Comparison of ENCODE assay signal across 8 mouse cellular contexts in the genomic region with DNA sequence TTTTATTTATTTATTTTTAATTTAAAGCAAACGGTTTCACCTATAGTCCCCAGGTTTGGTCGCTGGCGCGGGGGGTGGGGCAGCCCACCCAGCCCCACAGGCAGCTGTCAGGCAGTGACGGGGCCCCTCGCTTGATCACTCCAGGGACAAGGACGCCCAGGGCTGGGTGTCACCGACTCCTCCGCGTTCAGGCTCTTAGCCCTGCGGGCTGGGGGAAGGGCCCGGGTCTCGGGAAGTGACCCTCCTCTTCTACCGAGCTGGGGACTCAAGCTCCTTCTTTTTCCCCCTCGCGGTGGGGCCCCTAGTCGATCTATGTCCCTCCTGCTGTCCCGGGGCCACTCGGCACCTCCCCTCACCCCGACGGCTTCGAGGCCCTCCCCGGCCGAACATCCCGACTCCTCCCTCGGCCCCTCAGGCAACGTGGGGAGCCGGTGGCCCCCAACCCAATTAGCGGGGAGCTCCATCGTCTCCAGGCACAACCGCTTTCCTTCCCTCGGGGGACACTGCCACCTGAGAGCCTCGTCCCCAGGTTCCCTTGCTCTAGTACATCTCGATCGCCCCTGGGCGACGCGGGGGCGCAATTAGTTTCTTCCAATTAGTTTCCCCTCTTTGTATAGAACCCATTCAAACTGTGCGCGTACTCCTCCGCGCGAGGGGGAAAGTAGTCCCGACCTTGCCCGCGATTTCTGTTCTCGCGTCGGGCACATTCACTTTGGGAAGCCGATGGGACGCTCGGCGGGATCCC. TPM values are rescaled to one million over a fixed set of nuclear protein-coding genes. Genes with fewer than 3 reads are reported as not detected.
DNase-seq lines count a peak whose midpoint lies in the region; ATAC-seq and TF ChIP-seq lines count a peak whose summit lies in the region.

No protein-coding gene starts in this region.

- H3K4me2 ChIP-seq in heart, embryonic 14.5 days (ENCODE audit: low read length) = peak overlapping the region; percentile 93
- peak overlapping the region; percentile 92 for H3K4me2 ChIP-seq in lung, embryonic 15.5 days

- peak overlapping the region; percentile 99 for H3K27ac ChIP-seq in heart, embryonic 14.5 days (replicated peaks in 1 of 2; ENCODE audit: control insufficient read depth in 1 of 2, insufficient read depth in 1 of 2, low read depth in 2 of 2, low read length in 2 of 2)
- peak overlapping the region; percentile 97 for H3K27ac ChIP-seq in layer of hippocampus, adult 2 months
- peak overlapping the region; percentile 99 for H3K27ac ChIP-seq in lung, embryonic 15.5 days
- H3K27ac ChIP-seq in olfactory bulb, adult 2 months (ENCODE audit: insufficient read depth, low read depth, low read length) = peak overlapping the region; percentile 97

- peak; percentile 44 for TF ChIP-seq POLR2A in olfactory bulb, adult 2 months (IDR thresholded peaks at IDR 0.05; ENCODE audit: insufficient read depth, low read depth, low read length)

- peak; percentile 44 for ATAC-seq in erythroblast, adult 5-6 weeks (replicated peaks; ENCODE audit: low FRiP score, poor library complexity, severe bottlenecking)
- peak; percentile 49 for ATAC-seq in heart, embryonic 14.5 days (ENCODE audit: insufficient number of reproducible peaks, insufficient read depth, low FRiP score, low read depth)
- peak; percentile 41 for ATAC-seq in lung, embryonic 15.5 days (ENCODE audit: borderline replicate concordance, extremely low read depth, low FRiP score, low TSS enrichment)

- H3K36me3 ChIP-seq in E14TG2a.4 (ENCODE audit: insufficient read depth, low read length) = peaks cover 10% of the 10 kb centered on the region
- H3K36me3 ChIP-seq in heart, embryonic 14.5 days (ENCODE audit: control insufficient read depth, insufficient read depth, low read length) = peaks cover 12% of the 10 kb centered on the region
- peaks cover 2% of the 10 kb centered on the region; the same call in 1 of the 2 replicates for H3K36me3 ChIP-seq in lung, embryonic 15.5 days

- H3K4me3 ChIP-seq in E14TG2a.4 (replicated peaks; ENCODE audit: low read length) = peak overlapping the region; percentile 85
- H3K4me3 ChIP-seq in heart, embryonic 14.5 days (ENCODE audit: control insufficient read depth in 1 of 2, insufficient read depth in 1 of 2, low read depth in 1 of 2, low read length in 2 of 2) = peak overlapping the region; percentile 70 to 94
- H3K4me3 ChIP-seq in layer of hippocampus, adult 2 months = peak overlapping the region; percentile 96
- H3K4me3 ChIP-seq in lung, embryonic 15.5 days = peak overlapping the region; percentile 93
- H3K4me3 ChIP-seq in olfactory bulb, adult 2 months (ENCODE audit: insufficient read depth, low read depth, low read length) = peak overlapping the region; percentile 86

- H3K27me3 ChIP-seq in E14TG2a.4 (ENCODE audit: insufficient read depth, low read length) = peaks cover 23% of the 10 kb centered on the region
- no peaks in the 10 kb centered on the region for H3K27me3 ChIP-seq in heart, embryonic 14.5 days (ENCODE audit: control insufficient read depth, insufficient read depth, low read length)
- H3K27me3 ChIP-seq in lung, embryonic 15.5 days = no peaks in the 10 kb centered on the region

- WGBS in heart, embryonic 14.5 days = under 1% methylated on average over 54 of the region's 54 CpGs
- 0% methylated on average over 54 of the region's 54 CpGs for WGBS in lung, embryonic 15.5 days
- WGBS in olfactory bulb, adult 2 months = 1% methylated on average over 54 of the region's 54 CpGs

- no peaks in the 10 kb centered on the region for H3K9me3 ChIP-seq in E14TG2a.4 (ENCODE audit: low read length)
- no peaks in the 10 kb centered on the region for H3K9me3 ChIP-seq in heart, embryonic 14.5 days (ENCODE audit: control insufficient read depth, low read length)
- H3K9me3 ChIP-seq in lung, embryonic 15.5 days = no peaks in the 10 kb centered on the region

- TF ChIP-seq CTCF in E14TG2a.4 (conservative IDR thresholded peaks at IDR 0.05; ENCODE audit: low read length) = no peak
- no peak for TF ChIP-seq CTCF in layer of hippocampus, adult 2 months (conservative IDR thresholded peaks at IDR 0.05)
- TF ChIP-seq CTCF in olfactory bulb, adult 2 months (IDR thresholded peaks at IDR 0.05; ENCODE audit: insufficient read depth, low read depth, low read length) = no peak; the same call in 1 of the 2 replicates

- H3K9ac ChIP-seq in heart, embryonic 14.5 days (ENCODE audit: low read length) = peak overlapping the region; percentile 94
- peak overlapping the region; percentile 82 for H3K9ac ChIP-seq in lung, embryonic 15.5 days

- H3K4me1 ChIP-seq in E14TG2a.4 (replicated peaks; ENCODE audit: low read depth, low read length) = peaks cover 55% of the 10 kb centered on the region
- H3K4me1 ChIP-seq in heart, embryonic 14.5 days (ENCODE audit: control insufficient read depth in 2 of 2, insufficient read depth in 2 of 2, low read length in 2 of 2) = peaks cover 13 to 20% of the 10 kb centered on the region in 2 experiments
- peaks cover 28% of the 10 kb centered on the region for H3K4me1 ChIP-seq in lung, embryonic 15.5 days
- peaks cover 6% of the 10 kb centered on the region for H3K4me1 ChIP-seq in olfactory bulb, adult 2 months (ENCODE audit: control insufficient read depth, insufficient read depth, low read length)

- DNase-seq in adrenal gland, postnatal 4 days (ENCODE audit: low spot score in 2 of 2) = peak; percentile 39 to 42
- DNase-seq in layer of hippocampus, adult 2 months (ENCODE audit: low spot score in 2 of 2) = peak in 1 of 2 experiments; percentile 73
- DNase-seq in thymus, postnatal 0 days (ENCODE audit: low spot score) = peak; percentile 77

RNA-seq across cellular contexts. Expression of gene Rcor1, which starts 0.7 kb away (rescaled TPM):
- total RNA-seq in adrenal gland, postnatal 4 days (2021) = 10 to 100 TPM; 47.5 to 49.4 TPM
- 21.3 and 26.9 TPM in 2 replicates for total RNA-seq in erythroblast, adult 5-6 weeks (2015; ENCODE audit: low replicate concordance)
- total RNA-seq in erythroblast, adult 5-6 weeks (2017; ENCODE audit: low replicate concordance) = 9.8 and 18.0 TPM in 2 replicates
- polyA plus RNA-seq in heart, embryonic 14.5 days (2014; fragmentation: Nextera tagmentation; extraction: Ambion mirVana) = 12.3 and 12.6 TPM in 2 replicates
- 10 to 100 TPM; 15.6 to 19.3 TPM for total RNA-seq in layer of hippocampus, adult 2 months (2021)
- polyA plus RNA-seq in lung, embryonic 15.5 days (2015; fragmentation: Nextera tagmentation; extraction: Ambion mirVana) = 10.9 and 11.4 TPM in 2 replicates
- not detected in 2 replicates for polyA plus RNA-seq in olfactory bulb, adult 2 months (2012; ENCODE audit: insufficient read depth, insufficient read length, low replicate concordance, missing spikeins)
- 10.1 and 14.0 TPM in 2 replicates for polyA plus RNA-seq in thymus, postnatal 0 days (2015; fragmentation: Nextera tagmentation; extraction: Ambion mirVana)

RNA-seq across cellular contexts. Expression of gene Ankrd9, which starts 59.6 kb away (rescaled TPM):
- 1 to 10 TPM; 9.1 to 9.7 TPM for total RNA-seq in adrenal gland, postnatal 4 days (2021)
- 29.8 and 52.2 TPM in 2 replicates for total RNA-seq in erythroblast, adult 5-6 weeks (2015; ENCODE audit: low replicate concordance)
- total RNA-seq in erythroblast, adult 5-6 weeks (2017; ENCODE audit: low replicate concordance) = 66.5 and 82.1 TPM in 2 replicates
- polyA plus RNA-seq in heart, embryonic 14.5 days (2014; fragmentation: Nextera tagmentation; extraction: Ambion mirVana) = 10.8 TPM in 2 replicates
- total RNA-seq in layer of hippocampus, adult 2 months (2021) = 10 to 100 TPM; 10.8 to 14.1 TPM
- 13.3 and 13.6 TPM in 2 replicates for polyA plus RNA-seq in lung, embryonic 15.5 days (2015; fragmentation: Nextera tagmentation; extraction: Ambion mirVana)
- not detected in 2 replicates for polyA plus RNA-seq in olfactory bulb, adult 2 months (2012; ENCODE audit: insufficient read depth, insufficient read length, low replicate concordance, missing spikeins)
- 9.6 and 11.0 TPM in 2 replicates for polyA plus RNA-seq in thymus, postnatal 0 days (2015; fragmentation: Nextera tagmentation; extraction: Ambion mirVana)

Comparison
In these comparisons a context has a peak if more than half of its experiments do, and no peak if none do; other contexts are left out.
1. RNA of gene Rcor1, which starts 0.7 kb away (polyA plus RNA-seq): 10.1 to 14.0 TPM in thymus, postnatal 0 days, 12.3 to 12.6 TPM in heart, embryonic 14.5 days and 10.9 to 11.4 TPM in lung, embryonic 15.5 days; not detected in olfactory bulb, adult 2 months; every median in the first group is over 10 times any median in the second.
2. RNA of gene Ankrd9, which starts 59.6 kb away (polyA plus RNA-seq): 13.3 to 13.6 TPM in lung, embryonic 15.5 days, 10.8 TPM in heart, embryonic 14.5 days and 9.6 to 11.0 TPM in thymus, postnatal 0 days; not detected in olfactory bulb, adult 2 months; every median in the first group is over 10 times any median in the second.
3. Peak in every context shown above with its lines, with median percentiles within 50 percentile points of each other: H3K4me3 ChIP-seq, ATAC-seq and H3K27ac ChIP-seq.